Mouse (Mus musculus): ENCODE measurements around the gene Inpp5d.

DNA sequence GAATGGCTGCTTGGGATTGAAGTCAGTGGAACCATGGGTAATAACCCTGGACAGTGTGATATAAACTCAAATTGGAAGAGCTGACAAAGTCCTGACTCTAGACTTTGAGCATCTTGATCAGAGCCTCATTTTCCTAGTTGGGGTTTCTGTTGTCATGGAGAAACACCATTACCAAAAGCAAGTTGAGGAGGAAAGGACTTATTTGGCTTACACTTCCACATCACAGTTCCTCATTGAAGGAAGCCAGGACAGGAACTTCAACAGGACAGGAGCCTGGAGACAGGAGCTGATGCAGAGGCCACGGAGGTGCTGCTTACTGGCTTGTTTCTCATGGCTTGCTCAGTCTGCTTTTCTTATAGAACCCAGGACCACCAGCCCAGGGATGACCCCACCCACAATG is 31.3 kb downstream of the Inpp5d start:
- no peak for TF ChIP-seq CTCF (IDR thresholded peaks at IDR 0.05; ENCODE audit: extremely low read depth, insufficient read depth, insufficient read length, insufficient replicate concordance)
- TF ChIP-seq POLR2A (IDR thresholded peaks at IDR 0.05; ENCODE audit: low read depth, low read length): no peak
